Mouse (Mus musculus): ENCODE measurements around the gene Bmpr2.
A peak's percentile ranks its signal among the peaks of the same experiment; 100 is the strongest.

Gene Bmpr2

DNA sequence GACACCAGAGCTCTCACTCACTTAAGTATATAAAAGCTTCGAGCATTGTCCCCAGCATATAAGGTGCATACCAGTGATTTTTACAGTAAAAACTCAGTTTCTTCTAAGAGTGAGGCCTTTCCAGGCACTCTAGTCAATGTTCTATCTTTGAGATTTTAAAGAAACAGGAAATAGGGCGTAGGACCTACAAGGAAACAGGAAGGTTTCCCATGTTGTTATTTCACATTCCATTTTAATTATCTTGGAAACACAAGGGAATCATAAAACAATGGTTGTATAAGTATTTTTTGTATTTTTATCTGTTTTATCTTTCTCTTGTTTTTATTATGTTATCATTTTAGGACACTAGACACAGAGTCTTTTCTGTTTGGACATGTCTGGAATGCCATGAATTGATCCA is 34.7 kb downstream of the Bmpr2 start:
- no peak for DNase-seq

DNA sequence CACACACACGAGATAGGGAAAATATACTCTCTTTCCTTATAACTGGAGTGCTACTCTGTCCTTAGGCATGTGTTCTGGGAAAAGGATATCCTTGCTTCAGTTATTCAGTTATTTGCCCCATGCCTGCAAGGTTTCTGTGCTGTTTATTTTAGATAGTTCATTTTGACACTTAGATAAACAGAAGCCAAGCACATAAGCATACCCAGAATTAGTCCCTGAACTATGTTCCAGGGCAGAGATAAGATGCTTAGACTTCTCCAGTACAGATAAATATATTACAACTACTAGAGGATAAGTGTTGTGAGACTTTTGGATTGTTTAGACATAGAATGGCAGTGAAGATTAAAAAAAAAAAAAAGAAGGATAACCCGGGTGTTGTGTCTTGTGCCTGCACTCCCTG is 41.2 kb downstream of the Bmpr2 start:
- no peak for DNase-seq

DNA sequence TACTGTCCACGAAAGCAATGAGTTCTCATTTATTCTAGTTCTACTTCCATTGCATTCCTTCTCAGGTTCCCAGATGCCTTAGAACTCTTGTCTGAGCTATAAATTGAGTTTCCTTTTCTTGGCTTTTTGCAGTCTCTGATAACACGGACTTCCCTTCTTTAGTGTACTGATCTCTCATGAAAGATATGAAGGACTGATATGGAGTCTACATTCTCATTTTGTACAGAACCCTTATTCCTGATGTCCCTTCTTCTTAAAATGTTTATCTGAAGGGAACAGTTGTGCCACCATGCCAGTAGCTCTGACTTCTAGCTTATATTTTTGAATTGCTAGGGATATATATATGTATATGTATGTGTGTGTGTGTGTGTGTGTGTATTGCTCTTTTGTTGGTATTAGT is 46.7 kb downstream of the Bmpr2 start:
- no peak for DNase-seq

DNA sequence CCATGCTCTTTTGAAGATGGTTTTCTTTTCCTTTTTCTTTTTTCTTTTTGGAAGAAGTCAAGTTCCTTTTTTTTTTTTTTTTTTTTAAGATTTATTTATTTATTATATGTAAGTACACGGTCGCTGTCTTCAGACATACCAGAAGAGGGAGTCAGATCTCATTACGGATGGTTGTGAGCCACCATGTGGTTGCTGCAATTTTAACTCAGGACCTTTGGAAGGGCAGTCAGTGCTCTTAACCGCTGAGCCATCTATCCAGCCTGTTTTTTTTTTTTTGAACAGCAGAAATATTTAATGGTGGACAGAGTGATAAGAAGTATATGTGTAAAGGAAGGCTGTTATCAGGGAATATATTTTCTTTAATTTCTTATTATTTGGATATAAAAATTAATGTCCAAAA is 49.6 kb downstream of the Bmpr2 start:
- no peak for DNase-seq

- peak; percentile 38 to 66 for DNase-seq
Observed at GRCm38 (mm10) chr1:59825421-59825820, 62.2 kb downstream of the Bmpr2 start.

- DNase-seq = peak in 1 of 2 experiments; percentile 37
Observed at GRCm38 (mm10) chr1:59826583-59826982, 63.4 kb downstream of the Bmpr2 start.

- no peak for DNase-seq
Observed at GRCm38 (mm10) chr1:59829410-59829809, 66.2 kb downstream of the Bmpr2 start.

GRCm38 (mm10) chr1:59830194-59830593 is 67.0 kb downstream of the Bmpr2 start:
- DNase-seq = no peak

GRCm38 (mm10) chr1:59833723-59834122 is 70.5 kb downstream of the Bmpr2 start:
- DNase-seq = peak; percentile 36 to 55

GRCm38 (mm10) chr1:59848327-59848726 is 85.1 kb downstream of the Bmpr2 start:
- DNase-seq = no peak

- DNase-seq = no peak
Observed at GRCm38 (mm10) chr1:59859046-59859445, 95.8 kb downstream of the Bmpr2 start.

- no peak for DNase-seq
Observed at GRCm38 (mm10) chr1:59862144-59862543, 98.9 kb downstream of the Bmpr2 start.

GRCm38 (mm10) chr1:59868041-59868440 is 104.8 kb downstream of the Bmpr2 start:
- no peak for DNase-seq

GRCm38 (mm10) chr1:59874023-59874422 is 110.8 kb downstream of the Bmpr2 start:
- no peak for DNase-seq

GRCm38 (mm10) chr1:59878098-59878497 is 114.9 kb downstream of the Bmpr2 start:
- no peak for DNase-seq

- DNase-seq = peak; percentile 77 to 90
Observed at GRCm38 (mm10) chr1:59883349-59884134, 120.3 kb downstream of the Bmpr2 start.

- DNase-seq = no peak
Observed at GRCm38 (mm10) chr1:59886899-59887298, 123.7 kb downstream of the Bmpr2 start.

DNA sequence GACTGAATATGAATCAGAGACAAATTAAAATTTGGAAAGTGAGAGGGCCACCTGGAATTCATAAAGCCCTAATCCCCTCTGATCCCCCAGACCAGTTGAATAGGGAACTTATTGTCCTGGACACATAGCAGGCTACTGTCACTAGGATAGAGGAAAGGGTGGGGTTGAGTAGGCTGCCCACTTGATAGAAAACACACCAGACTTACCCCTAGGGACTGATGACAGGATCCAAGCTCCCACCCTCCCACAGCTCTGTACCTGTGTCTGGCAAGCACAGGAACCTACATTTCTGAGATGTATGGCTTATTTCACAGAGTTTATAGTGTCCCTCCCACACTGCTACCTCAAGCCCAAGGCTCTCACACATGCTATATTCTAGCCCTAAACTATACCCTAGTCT is 124.8 kb downstream of the Bmpr2 start:
- DNase-seq = peak in 1 of 2 experiments; percentile 47

GRCm38 (mm10) chr1:59891185-59891584 is 128.0 kb downstream of the Bmpr2 start:
- DNase-seq = peak in 1 of 2 experiments; percentile 1

- peak in 1 of 2 experiments; percentile 2 for DNase-seq
Observed at GRCm38 (mm10) chr1:59892777-59893176, 129.6 kb downstream of the Bmpr2 start.

DNA sequence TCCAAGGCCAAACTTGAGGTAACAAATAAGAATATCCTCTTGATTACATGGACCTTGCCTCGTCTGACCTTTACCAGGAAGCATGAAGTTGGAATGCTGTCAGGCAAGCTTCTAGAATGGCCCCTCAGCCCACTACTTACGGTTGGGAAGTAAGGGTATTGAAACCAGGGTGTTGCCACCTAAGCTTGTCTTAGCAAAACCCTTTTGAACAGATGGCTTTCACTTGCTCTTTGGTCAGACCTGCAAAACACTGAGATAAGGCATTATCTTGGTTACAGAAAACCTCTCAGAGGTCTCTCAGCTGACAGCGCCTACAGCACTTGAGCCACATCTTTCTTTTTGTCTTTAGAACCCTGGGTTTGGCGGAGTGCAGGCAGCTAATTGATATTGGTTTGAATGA is 130.8 kb downstream of the Bmpr2 start:
- DNase-seq = peak in 1 of 2 experiments; percentile 1

GRCm38 (mm10) chr1:59895456-59895855 is 132.3 kb downstream of the Bmpr2 start:
- peak; percentile 81 to 83 for DNase-seq

GRCm38 (mm10) chr1:59897147-59897798 is 134.1 kb downstream of the Bmpr2 start:
- DNase-seq = peak in 1 of 2 experiments; percentile 14

- no peak for DNase-seq
Observed at GRCm38 (mm10) chr1:59899679-59900078, 136.5 kb downstream of the Bmpr2 start.

Measured in kidney, postnatal 25 days (tissue).